Mouse (Mus musculus): ENCODE data around the gene Tex12. TPM values are rescaled to one million over a fixed set of nuclear protein-coding genes. Genes with fewer than 3 reads are reported as not detected.

Tex12 gene
- total RNA-seq (2023) = not detected

DNA sequence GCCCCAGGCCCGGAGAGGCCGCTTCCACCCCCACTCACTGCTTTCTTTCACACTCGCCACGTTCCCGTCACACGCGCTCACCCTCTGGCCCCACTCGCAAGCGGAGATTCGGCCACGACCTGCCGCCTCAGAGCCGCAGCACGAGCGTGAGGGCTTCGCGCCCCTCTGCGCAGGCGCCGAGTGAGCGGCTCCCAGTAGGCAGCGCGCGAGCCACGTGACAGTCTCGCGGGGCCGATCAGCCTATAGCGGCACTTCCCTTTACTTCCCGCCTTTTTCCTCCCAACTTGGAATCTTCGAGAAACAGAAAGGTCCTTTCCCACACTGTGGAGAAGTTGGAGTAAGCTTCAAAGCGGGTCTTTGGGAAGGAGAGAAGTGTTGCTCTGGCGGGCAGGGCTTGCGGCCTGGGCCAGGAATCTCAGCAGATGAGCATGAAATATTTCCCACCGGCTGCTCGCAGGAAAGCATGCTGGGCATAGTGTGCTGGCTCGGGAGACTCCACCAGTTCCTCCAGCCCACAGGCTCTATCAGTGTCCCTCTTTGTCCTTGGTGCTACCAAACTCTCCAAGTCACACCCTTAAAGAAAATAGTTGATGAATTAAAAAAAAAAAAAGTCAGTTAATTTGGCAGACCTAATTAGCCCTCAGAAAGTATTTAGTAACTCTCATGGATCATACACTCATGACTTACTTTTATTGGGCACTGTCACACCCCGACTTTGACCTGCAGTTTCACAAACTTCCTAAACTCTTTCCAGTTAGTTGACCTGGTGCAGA, at the start of gene Tex12:
Gene Tex12 (minus strand): TSS at position 181 of the 773 bp plus-strand sequence.

DNA sequence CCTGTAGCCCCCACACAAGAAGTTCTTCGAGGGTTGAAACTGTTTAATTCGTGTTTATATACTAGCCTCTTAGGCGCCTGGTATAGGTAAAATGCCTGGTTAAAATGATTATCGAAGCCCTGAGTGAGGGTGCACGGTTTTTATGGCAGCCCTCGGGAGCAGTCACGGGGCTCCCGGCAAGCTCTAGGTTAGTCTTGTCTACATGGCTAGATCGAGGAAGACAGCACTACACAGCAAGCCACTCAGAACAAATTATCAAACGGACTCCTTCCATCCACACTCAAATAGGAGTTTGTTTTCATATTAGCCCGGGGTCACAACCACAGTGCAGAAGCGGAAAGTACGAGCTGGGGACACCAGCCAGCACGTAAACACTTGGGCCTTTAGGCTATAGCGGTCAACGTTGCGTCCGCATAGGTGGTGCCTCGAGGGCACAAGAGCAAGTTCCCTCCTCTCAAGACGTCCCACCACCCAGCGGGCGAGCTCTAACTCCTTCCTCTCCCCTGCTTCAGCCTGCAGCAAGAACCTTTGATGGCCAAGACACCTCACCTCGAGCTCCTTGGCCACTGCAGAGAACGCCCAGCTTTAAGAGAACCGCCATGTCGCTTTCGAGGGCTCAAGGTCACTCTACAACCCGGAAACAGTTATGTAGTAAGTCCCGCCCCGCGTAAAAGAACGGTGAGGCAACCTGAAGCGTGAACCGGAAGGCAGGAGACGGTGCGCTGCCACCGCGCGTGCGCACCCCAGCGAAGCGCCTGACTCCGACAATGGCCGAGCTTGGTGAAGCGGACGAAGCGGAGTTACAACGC, 42.3 kb upstream of the Tex12 start, which contains the start of the genes Sdhd and Timm8b:
Gene Sdhd (minus strand): TSS at position 624 of the 809 bp plus-strand sequence.
Gene Timm8b (plus strand): TSS at position 722 of the 809 bp plus-strand sequence.

DNA sequence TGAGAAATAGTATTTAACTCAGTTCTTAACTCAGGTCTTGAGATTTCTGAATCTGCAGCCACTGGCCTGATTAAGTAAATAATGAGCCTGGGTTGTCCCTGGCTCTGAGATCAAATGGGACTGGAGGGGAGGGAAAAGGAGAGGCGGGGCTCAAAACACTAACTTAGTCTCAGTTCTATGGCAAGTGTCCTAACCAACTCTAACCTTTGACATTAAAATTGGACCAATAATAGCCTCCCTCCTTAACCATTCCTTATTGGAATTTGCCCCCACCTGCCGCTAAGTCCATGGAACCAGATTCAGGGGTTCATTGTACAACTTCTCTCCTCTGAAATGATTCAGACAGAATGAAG, 6.1 kb downstream of the Tex12 start, which contains the start of gene Bco2:
Gene Bco2 (minus strand): TSS at position 88 of the 353 bp plus-strand sequence.

DNA sequence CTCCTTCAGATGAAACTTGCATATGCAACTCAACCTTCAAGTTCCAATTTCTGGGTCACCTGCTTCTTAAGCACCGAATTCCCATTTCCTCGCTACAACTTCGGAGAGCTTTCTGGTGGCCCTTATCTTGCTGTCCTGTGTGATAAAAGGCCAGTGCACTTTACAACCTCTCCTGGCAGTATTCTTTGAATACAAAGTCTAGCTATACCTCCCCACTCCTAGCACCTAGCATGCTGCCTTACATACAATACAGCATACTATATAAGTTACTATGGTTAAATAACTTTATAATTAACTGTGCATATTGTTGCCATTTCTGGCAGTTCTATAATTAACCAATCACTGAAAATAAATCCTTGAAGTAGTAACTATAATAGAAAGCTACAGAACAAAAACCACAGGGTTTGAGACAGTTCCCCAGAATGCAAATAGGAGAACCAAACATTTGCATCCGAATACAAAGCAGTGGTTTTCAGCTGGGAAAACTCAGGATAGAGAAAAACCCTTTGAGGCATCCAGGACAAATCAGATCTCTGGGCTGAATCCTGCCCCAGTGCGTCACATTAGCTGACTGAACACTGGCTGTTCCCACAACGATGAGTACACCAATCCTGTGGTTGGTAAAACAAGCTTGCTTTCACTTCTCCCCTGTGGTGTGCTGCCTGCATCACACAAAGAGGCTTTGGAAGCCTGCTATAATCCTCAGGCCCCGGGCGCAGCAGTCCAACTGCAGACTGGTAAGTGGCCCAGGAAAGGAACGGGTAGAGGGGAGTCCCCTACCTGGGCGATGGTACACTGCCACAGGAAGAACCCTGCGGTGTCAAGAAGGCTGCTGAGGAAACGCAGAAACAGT, 6.7 kb downstream of the Tex12 start, which contains the start of gene Il18:
Gene Il18 (plus strand): TSS at position 587 of the 853 bp plus-strand sequence.

DNA sequence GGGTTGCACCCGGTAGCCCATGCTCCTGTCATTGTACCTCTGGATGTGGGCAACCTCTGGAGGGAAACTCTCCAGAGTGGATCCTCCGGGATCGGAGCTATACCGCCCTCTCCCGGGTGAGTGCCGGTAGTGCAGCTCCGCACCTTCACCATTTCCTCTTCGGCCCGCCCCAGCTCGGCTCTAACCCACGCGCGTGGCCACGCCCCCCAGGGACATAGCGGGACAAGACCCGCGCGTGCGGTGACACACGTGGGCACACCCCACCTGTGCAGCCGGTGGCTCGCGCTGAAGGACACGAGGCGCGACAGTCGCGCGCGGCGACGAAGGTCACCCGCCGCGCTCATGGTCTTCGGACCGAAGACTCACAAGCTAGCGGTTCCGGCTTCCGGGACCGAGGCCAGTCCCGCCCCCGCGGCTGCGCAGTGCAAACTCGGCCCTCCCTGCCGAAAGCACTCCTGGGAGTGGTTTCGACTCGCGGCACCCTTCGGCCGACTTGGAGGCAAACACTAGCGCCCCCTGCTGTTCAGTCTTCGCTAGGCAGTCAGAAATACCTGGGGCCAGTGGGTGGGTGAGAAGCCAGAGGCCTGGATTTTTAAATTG, 32.7 kb downstream of the Tex12 start, which contains the start of gene Pts:
Gene Pts (minus strand): TSS at position 432 of the 600 bp plus-strand sequence.

Other genes starting within 250 kb of the Tex12 start
- 1,000 to 10,000 TPM; 1,380 to 1,406 TPM for gene Rpl10-ps3, start 216.4 kb downstream of the Tex12 start, total RNA-seq (2023)
- gene Plet1, start 66.8 kb downstream of the Tex12 start, total RNA-seq (2023) = not detected
- 10 to 100 TPM; 60.1 to 88.4 TPM for gene Pts, start 32.6 kb downstream of the Tex12 start, total RNA-seq (2023)
- gene Il18, start 6.5 kb downstream of the Tex12 start, total RNA-seq (2023) = 10 to 100 TPM; 21.7 to 24.3 TPM
- gene Bco2, start 6.1 kb downstream of the Tex12 start, total RNA-seq (2023) = 1 to 10 TPM; 2.1 to 4.1 TPM
- 10 to 100 TPM; 49.5 to 52.9 TPM for gene Sdhd, start 42.5 kb upstream of the Tex12 start, total RNA-seq (2023)
- 10 to 100 TPM; 47.4 to 50.2 TPM for gene Timm8b, start 42.6 kb upstream of the Tex12 start, total RNA-seq (2023)
- gene Pih1d2, start 56.0 kb upstream of the Tex12 start, total RNA-seq (2023) = under 1 TPM in 1 of 2 experiments, not detected in 1; 0.87 TPM
- gene Nkapd1, start 56.1 kb upstream of the Tex12 start, total RNA-seq (2023) = 10 to 100 TPM; 33.7 to 34.8 TPM
- gene Dlat, start 98.5 kb upstream of the Tex12 start, total RNA-seq (2023) = 10 to 100 TPM; 33.5 to 38.8 TPM
- not detected for gene Dixdc1, start 178.2 kb upstream of the Tex12 start, total RNA-seq (2023)
- gene 2310030G06Rik, start 185.2 kb upstream of the Tex12 start, total RNA-seq (2023) = not detected
- 1 to 10 TPM in 1 of 2 experiments, not detected in 1; 1.2 TPM for gene Cryab, start 190.0 kb upstream of the Tex12 start, total RNA-seq (2023)
- gene Hspb2, start 191.0 kb upstream of the Tex12 start, total RNA-seq (2023) = not detected
- gene Fdxacb1, start 206.9 kb upstream of the Tex12 start, total RNA-seq (2023) = 10 to 100 TPM; 18.9 to 19.4 TPM
- 10 to 100 TPM; 22.0 to 31.0 TPM for gene Alg9, start 213.7 kb upstream of the Tex12 start, total RNA-seq (2023)
- 10 to 100 TPM; 25.8 to 26.1 TPM for gene 1110032A03Rik, start 214.2 kb upstream of the Tex12 start, total RNA-seq (2023)

Data from B cell, adult 67 days (primary cell).